Mouse (Mus musculus) yolk sac, embryonic 10.5 days (tissue): ENCODE results near the gene Sh3rf3.

Experiments
- DNase-seq: peaks from one replicate; pipeline ENCODE4 v3.0.0-alpha.2; 2017; ENCODE audit warnings: low spot score

Gene Sh3rf3

GRCm38 (mm10) chr10:58813081-58813800 lies at the start of gene Sh3rf3:
Sh3rf3 (plus strand) TSS chr10:58813359.
- peak; percentile 6 for DNase-seq

DNA sequence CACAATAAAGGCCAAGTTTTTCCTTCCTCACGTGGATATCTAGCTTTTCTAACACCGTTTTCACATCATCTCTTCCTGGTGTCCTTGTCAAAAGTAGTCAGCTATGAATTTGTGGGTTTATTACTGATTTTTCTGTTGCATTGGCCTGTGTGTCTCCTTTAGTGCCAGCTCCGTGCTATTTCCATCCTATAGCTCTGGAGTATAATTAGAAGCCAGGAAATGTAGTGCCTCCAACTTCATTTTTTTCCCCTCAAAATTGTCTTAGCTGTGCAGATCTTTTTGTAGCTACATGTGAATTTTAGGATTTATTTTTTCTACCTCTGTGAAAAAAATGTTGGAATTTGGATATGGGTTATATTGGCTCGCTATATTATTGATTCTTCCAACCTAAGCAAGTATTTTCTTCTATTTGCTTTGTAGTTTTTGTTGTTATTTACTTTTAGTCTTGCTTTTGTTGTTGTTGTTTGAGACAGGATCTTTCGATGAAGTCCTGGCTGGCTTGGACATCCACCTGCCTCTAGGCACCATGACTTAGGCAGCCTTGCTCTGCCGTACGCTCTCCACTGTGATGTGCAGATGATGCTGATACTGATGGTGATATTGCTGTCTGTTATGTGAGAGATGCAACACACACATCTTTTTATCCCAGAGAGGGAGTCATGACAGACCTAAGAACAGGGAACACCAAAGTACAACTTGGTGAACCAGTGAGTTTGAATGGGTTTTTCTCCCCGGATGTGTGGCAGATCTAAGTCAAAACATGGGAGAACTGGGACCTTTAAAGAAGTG lies 24.5 kb upstream of the Sh3rf3 start:
- DNase-seq = no peak

GRCm38 (mm10) chr10:58797555-58797954 lies 15.6 kb upstream of the Sh3rf3 start:
- no peak for DNase-seq

- no peak for DNase-seq
These were observed 15.0 kb upstream of the Sh3rf3 start for GRCm38 (mm10) chr10:58798156-58798555.

DNA sequence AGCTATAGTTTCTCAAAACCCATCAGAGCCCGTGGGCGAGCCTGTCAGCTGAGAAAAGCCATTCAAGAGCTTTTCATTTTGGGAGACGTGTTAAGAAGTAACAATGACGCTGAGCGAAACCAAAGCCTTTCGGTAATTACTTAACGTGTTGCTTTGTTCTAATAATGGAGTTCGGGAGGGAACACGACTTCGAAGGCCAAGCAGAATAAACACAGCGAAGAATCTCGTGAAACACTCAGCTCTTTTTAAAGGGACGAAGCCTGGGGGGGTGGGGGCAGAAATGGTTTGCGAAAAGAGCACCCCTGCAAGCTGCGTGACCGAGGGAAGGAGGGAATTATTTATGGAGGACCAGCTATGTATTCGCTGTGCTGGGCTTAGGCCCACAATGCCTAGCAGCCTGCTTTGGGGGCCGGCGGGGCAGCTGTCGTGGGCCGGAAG lies 12.1 kb upstream of the Sh3rf3 start:
- no peak for DNase-seq

DNA sequence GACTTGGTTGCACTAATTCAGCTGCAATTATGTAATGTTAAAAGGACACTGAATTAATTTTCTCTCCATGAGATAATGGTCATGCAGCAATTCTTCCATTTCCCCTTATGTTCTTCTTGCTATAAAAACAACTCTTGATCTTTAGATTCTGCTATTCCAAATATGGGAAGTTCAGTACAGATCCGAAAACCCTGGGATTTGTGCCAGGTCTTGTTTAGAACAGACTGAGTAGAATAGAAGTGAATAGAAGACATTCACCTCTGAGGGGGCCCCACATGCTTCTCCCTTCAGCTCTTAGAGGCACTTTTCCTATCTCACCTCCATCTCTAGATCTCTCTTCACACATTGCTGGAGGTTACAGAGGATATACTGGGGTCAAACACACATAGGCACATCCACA lies 10.8 kb upstream of the Sh3rf3 start:
- DNase-seq = no peak

GRCm38 (mm10) chr10:58807956-58808355 lies 5.2 kb upstream of the Sh3rf3 start:
- no peak for DNase-seq

DNA sequence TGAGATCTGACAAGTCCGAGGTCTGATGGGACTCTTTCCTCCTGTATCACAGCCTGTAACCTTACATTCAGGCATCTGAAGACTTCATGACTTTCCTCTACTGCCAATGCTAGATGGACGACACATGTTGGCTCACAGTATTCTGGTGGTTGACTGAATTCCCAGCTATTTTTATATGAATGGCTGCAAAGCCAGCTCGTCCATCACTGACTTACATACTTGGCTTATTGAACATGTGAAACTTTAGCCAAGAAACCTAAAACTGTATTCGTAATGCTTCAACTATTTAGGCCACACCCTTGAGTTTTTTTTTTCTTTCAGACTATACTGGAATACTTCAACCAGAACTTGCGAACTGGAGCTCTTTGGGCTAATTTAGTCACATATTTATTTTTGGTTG lies 3.0 kb upstream of the Sh3rf3 start:
- no peak for DNase-seq

- DNase-seq = peak; percentile 68
These were observed 714 bp upstream of the Sh3rf3 start for GRCm38 (mm10) chr10:58812210-58813080.

DNA sequence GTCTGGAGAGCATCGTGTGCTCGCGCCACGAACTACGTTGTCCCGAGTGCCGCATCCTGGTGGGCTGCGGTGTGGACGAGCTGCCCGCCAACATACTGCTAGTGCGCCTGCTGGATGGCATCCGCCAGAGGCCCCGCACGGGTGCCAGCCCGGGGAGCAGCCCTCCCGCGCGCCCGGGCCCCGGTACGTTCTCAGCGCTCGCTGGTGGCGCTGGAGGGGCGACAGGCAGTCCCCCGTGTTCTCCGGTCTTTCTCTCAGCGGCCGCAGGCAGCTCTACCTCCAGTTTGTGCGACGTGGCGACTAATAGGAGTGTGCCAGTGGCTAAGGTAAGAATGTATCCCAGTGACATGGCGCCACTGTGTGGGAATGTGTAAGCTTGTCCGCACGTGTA lies 637 bp downstream of the Sh3rf3 start:
- no peak for DNase-seq

DNA sequence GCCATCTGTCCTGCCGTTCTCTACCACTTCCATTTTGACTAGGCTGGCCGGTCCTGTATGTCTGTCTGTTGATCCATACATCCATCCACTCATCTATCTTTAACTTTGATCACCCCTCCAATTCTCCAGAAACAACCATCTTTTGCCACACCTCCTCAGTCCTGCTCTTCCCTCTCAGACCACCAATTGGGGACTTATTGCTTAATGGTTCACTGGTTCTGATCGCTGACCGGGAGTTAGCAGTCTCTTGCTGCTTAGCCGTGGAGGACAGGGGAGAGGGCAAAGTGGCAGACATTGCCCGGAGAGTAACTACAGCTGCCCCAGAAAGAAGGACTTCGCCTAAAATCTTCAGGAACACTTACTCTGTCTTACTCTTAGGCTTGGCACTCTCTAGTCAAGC lies 1.3 kb downstream of the Sh3rf3 start:
- no peak for DNase-seq

DNA sequence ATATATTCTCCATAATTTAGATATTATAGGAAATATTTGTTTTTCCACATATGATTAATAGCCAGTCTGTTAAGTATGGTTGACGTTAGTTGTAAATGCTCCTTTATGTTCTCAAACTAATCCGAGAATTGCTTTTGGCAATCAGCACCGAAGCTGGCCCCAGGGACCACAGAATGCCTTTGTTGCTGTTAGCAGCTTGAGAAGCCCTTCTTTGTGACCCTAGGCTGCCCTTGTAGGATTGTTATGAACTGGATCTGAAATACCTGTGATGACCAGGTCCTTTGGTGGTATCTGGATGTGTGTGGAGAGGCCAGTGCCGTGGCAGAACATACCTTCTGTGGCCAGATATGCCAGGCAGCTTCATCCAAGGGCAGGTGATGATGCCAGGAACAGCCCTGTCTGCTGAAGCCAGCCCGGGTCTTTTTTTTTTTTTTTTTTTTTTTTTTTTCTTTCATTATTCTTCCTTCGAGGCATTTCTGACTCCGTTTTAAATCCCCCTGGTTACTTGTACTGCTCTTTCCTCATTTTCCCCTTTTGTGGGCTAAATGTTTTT lies 10.9 kb downstream of the Sh3rf3 start:
- no peak for DNase-seq

- no peak for DNase-seq
These were observed 16.3 kb downstream of the Sh3rf3 start for GRCm38 (mm10) chr10:58829251-58830111.

DNA sequence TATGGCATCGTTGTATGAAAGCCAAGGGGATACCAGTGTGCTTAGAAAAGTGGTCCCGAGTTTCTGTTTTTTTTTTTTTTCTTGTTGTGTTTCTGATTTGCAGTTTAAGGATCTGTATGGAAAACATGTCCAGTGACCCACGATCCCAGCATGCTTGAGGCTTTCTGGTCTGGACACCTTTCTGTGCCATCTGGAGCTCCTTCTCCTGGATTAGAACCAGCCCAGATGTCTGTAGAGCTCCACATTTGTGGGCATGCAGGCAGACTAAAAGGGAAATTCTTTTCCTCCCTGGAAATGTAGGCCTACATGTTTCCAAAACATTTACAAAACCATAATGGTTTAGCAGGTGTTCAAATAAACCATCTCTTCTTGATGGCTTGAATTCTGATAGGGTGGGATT lies 20.0 kb downstream of the Sh3rf3 start:
- no peak for DNase-seq

DNA sequence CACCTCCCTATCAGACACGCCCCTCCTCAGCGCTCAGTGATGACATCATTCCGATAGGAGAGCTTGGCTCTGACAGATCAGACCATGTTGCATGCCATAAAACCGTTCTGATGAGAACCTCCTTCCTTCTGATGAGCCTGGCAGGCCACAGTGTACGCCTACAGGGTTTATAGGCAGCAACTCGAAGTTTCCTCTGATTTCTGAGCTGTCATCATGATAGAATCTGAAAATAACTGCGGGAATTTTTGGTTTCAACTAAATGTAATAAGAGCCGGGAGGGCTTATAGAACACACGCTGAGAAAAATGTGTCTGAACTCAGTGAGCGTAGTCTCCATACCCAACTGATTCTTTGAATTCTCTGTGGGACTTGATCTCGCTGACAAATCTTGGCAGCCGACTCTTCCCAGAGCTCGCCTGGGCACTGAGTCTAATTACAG lies 20.6 kb downstream of the Sh3rf3 start:
- DNase-seq = no peak

DNA sequence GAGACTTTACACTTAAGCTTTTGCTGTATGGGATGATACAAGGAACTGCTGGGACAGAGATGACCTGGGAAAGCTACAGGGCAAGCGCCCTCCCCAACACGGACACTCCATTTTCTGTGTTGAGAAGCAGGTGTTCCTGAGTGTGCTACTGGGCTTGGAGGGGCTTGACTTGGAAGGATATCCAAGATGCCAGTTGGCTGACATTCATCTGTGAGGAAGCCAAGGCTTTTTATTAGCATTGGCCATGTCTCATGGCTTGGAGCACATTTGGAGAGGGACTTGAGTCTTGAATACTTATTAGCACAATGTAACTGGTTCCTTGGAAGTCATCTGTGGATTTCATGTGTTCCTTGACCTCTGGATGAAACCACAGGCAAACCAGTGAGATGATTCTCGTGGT lies 23.2 kb downstream of the Sh3rf3 start:
- no peak for DNase-seq

GRCm38 (mm10) chr10:58837504-58837903 lies 24.3 kb downstream of the Sh3rf3 start:
- DNase-seq = no peak

GRCm38 (mm10) chr10:58841945-58842344 lies 28.8 kb downstream of the Sh3rf3 start:
- no peak for DNase-seq

DNA sequence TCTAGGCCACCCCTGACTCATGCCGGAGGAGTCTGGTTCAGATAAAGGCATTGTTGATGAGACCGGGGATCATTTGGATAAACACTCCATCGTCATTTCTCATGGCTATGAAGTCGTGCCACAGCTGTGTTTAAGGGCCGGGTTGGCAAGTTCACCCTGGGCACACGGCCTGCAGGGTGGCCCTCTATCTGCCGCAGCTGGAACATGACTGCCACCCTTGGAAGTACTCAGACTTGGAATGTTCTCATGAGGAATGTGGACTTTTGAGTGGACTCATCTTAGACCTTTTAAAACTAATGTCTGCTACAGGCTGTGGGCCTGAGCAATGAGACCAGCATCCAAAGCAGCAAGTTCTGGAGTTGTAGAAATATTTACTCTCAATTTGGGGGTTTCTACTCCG lies 29.9 kb downstream of the Sh3rf3 start:
- DNase-seq = no peak

DNA sequence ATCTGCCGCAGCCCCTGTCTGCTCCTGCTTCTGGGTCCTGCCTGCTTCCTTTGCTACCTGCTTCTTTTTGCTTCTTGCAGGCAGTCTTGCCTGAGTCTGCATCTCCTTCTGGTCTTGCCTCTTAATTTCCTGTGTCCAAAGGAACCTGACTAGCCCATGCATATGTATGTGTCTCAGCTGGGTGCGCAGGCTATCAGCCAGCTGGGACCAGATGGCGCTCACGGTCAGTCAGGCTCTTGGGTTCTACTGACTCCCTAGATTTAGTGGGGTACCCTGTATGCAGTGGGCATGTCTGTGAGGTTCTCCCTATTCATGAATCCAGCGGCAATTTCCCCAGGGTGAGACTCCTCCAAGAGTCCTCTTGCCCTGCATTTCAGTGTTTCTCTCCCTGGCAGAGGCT lies 35.0 kb downstream of the Sh3rf3 start:
- DNase-seq = no peak

- DNase-seq = no peak
These were observed 35.4 kb downstream of the Sh3rf3 start for GRCm38 (mm10) chr10:58848536-58848935.
